Mouse (Mus musculus) urinary bladder, postnatal 36 days (tissue): ENCODE measurements around the gene Mta2.

ENCODE experiments used
- DNase-seq, 2 experiments: peaks; one replicate each; pipeline ENCODE4 v3.0.0; 2022; ENCODE audit warnings: low spot score in 2 of 2, mixed read lengths in 1 of 2

Mta2 gene

GRCm38 (mm10) chr19:8992769-8993624 is 51.3 kb downstream of the Mta2 start:
- peak; percentile 82 to 91 for DNase-seq

DNA sequence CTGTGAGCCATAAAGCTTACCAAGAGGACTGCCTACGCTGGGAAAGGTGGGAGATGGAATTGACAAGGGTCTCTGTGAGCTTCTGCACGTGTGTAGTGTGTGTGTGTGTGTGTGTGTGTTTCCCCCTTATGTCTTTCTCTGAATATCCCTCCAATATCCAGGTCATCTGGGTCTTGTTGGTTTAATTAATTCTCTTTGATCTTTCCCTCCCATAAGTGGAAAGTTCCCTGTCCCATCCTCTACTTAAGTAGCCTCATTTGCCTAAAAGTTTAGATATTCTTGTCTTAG is 51.9 kb downstream of the Mta2 start:
- DNase-seq, result no peak

GRCm38 (mm10) chr19:8994813-8995607 is 53.3 kb downstream of the Mta2 start:
- no peak for DNase-seq

DNA sequence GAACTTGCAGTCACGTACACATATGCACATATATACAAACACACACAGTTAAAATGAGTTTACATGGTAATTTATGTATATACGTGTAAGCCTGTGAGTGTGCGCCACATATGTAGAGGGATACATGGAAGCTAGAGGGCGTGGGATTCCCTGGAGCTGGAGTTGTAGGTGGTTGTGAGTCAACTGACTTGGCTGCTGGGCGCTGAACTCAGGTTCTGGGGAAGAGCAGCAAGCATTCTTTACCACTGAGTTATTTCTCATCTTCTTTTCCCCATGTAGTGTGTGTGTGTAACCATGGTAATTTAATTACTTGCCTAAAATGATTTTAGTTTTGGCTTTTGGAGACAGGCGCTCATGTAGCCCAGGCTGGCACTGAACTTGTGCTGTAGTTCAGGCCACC is 54.9 kb downstream of the Mta2 start:
- no peak for DNase-seq

- peak; percentile 89 to 95 for DNase-seq
Measured at GRCm38 (mm10) chr19:8997546-8997945, 55.9 kb downstream of the Mta2 start.

DNA sequence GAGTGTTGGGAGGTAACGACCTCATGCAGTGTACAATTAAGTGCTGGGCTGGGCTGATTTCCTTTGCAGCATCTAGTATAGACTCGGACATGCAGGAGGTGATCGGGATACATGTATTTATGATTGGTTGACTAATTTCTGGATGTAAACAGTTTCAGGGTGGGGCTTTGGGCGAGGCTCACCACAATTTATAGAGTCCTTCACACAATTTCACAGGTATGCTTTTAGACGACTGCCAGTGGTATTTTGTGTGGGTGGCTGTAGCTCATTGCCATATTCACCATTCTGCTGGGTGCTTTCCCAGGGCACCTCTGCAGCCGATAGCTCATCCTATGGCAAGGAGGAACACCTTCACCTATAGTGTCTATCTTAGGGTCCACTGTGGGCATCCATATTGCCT is 56.9 kb downstream of the Mta2 start:
- DNase-seq, result no peak

DNA sequence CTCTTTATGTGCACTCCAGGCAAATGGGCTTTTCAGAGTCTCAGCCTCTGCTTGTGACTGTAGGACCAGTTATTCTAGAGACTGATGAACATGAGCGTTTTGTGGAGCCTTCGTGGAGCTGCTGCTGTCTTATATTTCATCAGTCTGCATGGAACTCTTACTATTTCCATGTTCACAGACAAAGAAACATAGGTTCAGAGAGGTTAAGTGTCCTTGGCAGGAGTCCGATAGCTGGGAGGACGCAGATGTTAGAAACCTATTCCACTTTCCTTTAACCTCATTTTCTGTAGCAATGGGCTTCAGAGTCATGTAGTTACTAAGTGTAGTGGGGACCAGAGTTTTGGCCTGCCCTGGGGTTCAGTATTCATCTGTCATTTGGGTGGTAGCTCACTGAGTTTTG is 57.5 kb downstream of the Mta2 start:
- DNase-seq, result no peak
